Mouse (Mus musculus): Measurements from ENCODE around the gene Hist1h2bf. TPM values are rescaled to one million over a fixed set of nuclear protein-coding genes. Genes with fewer than 3 reads are reported as not detected.
A peak's percentile ranks its signal among the peaks of the same experiment; 100 is the strongest.
"Not testable (repeated sequence)": the region's sequence is repeated elsewhere in the genome, so short reads cannot be mapped to it uniquely, and the experiment has no call there.

Hist1h2bf gene
- polyA plus RNA-seq, 1 experiment from 2014 or later: 5.8 TPM

DNA sequence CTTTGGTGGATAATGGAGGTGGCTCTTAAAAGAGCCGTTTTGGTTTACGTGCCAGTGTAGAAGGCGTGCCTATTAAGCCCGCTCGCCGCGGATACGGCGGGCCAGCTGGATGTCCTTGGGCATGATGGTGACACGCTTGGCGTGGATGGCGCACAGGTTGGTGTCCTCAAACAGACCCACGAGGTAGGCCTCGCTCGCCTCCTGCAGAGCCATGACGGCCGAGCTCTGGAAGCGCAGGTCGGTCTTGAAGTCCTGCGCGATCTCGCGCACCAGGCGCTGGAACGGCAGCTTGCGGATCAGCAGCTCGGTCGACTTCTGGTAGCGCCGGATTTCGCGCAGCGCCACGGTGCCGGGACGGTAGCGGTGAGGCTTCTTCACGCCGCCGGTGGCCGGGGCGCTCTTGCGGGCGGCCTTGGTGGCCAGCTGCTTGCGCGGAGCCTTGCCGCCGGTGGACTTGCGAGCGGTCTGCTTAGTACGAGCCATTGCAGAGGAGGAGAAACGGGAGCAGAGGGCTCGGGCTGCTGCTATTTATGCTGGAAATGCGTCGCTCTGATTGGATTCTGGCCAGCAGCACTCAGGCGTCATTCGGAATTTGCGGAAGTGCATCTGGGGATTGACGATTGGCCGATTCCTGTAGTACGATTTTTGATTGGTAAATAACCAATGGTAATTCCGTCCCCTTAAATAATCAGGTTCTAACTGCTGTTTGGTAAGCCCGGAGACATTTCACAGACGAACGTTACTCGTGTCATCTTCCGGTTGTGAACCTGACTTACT lies 11.9 kb downstream of the Hist1h2bf start, which contains the start of gene Hist1h3e:
TSS of gene Hist1h3e (minus strand) at position 487 of the 777 bp plus-strand sequence.
- Histone ChIP-seq H3K4me3 (peak within 1 kb of the TSS; percentile 49), H3K27ac (peak within 1 kb of the TSS; percentile 96), H3K9ac (peak within 1 kb of the TSS; percentile 31; the same call in 1 of the 2 replicates), H3K4me2 (peak within 1 kb of the TSS; percentile 62)
- under 1% methylated on average over 67 of the region's 67 CpGs for WGBS
- not testable (repeated sequence) for H3K4me1 ChIP-seq, H3K36me3 ChIP-seq, H3K9me3 ChIP-seq, H3K27me3 ChIP-seq
- ATAC-seq (ENCODE audit: insufficient number of reproducible peaks, low FRiP score, low TSS enrichment, low read depth): peak; percentile 88

DNA sequence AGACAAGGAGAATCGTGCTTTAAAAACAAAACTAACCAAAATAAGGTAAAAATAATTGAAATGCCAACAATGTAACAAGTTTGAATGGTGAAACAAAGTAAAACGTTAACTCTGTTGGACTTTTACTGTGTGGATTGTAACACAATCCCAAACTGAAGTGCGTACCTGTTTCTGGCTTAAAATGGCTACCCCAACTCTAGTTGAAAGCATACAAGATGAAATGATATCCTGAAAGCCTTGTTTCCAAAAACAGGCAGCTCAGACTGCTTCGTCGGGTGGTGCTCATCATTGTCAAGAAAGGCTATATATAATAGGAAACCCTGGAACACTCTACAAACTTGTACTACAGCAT lies 12.5 kb downstream of the Hist1h2bf start:
- H3K27me3 ChIP-seq; H3K9ac ChIP-seq; H3K4me1 ChIP-seq; ATAC-seq (ENCODE audit: insufficient number of reproducible peaks, low FRiP score, low TSS enrichment, low read depth); H3K36me3 ChIP-seq; H3K9me3 ChIP-seq: not testable (repeated sequence)
- Histone ChIP-seq H3K27ac (peak overlapping the region; percentile 96; the same call in 1 of the 2 replicates), H3K4me2 (peak overlapping the region; percentile 62), H3K4me3 (peak overlapping the region; percentile 49)
- 0% methylated on average over 2 of the region's 5 CpGs for WGBS

DNA sequence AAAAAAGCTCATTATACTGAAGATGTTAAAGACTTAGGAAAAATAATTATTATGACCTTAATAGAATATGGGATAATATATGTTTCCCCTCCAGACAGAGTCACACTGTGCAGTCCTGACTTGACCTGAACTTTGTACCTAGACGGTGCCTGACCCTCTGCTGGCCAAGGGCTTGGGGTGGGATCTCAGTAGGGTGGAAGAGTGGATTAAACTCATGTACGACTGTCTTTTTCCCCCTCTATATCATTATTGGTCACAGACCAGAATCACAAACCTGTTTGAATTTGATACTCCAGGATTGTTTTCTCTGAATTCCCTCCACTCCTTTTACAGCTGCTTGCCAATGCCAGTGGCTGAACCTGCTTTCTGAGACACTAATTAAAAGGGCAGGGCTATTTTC lies 13.3 kb downstream of the Hist1h2bf start:
- H3K4me2 ChIP-seq; H3K9ac ChIP-seq; H3K4me3 ChIP-seq; H3K9me3 ChIP-seq; H3K36me3 ChIP-seq; H3K4me1 ChIP-seq; H3K27me3 ChIP-seq; H3K27ac ChIP-seq; ATAC-seq (ENCODE audit: insufficient number of reproducible peaks, low FRiP score, low TSS enrichment, low read depth): not testable (repeated sequence)
- 25% methylated on average over 2 of the region's 2 CpGs for WGBS

DNA sequence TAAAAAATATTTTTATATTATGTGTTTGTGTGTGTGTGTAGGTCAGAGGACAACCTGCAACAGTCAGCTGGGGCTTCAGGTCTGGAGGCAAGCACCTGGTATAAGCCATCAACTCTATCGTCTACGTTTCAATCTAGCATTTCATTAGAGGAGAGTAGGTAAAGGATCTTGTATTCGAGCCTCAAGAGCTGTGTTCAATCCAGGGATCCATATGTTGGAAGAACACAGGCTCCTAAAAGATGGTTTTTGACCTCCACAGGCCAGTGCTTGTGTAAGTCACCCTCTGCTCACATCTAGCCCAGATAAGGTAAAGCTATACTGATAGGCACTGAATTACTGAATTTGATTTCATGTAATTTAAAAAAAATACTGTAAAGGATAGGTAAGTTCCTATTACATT lies 17.1 kb downstream of the Hist1h2bf start:
- no peak overlapping the region for H3K4me3 ChIP-seq

DNA sequence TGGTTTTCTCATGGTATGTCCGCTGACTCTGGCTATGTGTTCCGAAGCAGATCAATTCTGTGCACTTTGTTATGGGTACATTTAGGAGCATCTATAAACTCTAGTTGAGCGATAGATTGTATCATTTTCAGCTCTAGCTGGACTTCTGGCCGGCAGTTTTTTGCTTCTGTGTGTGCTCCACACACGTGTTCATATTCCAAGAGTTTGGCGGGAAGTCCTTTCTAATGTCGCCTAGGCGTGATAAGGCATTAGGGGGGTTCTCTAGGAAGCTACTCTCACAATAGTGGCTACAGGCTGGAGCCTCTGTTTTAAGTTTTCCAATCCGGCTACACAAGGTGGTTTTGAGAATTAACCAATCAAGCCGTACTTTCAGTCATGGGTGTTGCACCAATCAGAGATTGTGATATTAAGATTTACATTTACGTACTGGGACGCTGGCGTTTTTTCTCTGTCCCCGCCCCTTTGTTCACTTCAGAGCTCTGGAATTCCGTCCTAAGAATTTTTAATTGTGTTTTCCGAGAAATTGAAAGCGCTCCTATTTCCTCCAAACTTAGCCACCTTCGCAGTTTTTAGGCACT lies 18.1 kb downstream of the Hist1h2bf start:
- Histone ChIP-seq H3K4me1 (peaks cover 15% of the 10 kb centered on the region), H3K27ac (peak overlapping the region; percentile 97), H3K9me3 (no peaks in the 10 kb centered on the region), H3K36me3 (no peaks in the 10 kb centered on the region), H3K27me3 (no peaks in the 10 kb centered on the region), H3K9ac (peak overlapping the region; percentile 64), H3K4me3 (peak overlapping the region; percentile 56), H3K4me2 (peak overlapping the region; percentile 92)
- WGBS: under 1% methylated on average over 18 of the region's 18 CpGs
- peak; percentile 78 for ATAC-seq (ENCODE audit: insufficient number of reproducible peaks, low FRiP score, low TSS enrichment, low read depth)

More for the DNA sequence above, 17.1 kb downstream of the Hist1h2bf start:
- H3K9me3 ChIP-seq: no peaks in the 10 kb centered on the region
- H3K4me1 ChIP-seq: peaks cover 15% of the 10 kb centered on the region
- no peaks in the 10 kb centered on the region for H3K27me3 ChIP-seq
- H3K36me3 ChIP-seq: no peaks in the 10 kb centered on the region
- peak overlapping the region; percentile 97 for H3K27ac ChIP-seq
- no peak for ATAC-seq (ENCODE audit: insufficient number of reproducible peaks, low FRiP score, low TSS enrichment, low read depth)
- H3K4me2 ChIP-seq: peak overlapping the region; percentile 22; the same call in 1 of the 2 replicates
- H3K9ac ChIP-seq: no peak overlapping the region
- WGBS: 58% methylated on average over 3 of the region's 3 CpGs

DNA sequence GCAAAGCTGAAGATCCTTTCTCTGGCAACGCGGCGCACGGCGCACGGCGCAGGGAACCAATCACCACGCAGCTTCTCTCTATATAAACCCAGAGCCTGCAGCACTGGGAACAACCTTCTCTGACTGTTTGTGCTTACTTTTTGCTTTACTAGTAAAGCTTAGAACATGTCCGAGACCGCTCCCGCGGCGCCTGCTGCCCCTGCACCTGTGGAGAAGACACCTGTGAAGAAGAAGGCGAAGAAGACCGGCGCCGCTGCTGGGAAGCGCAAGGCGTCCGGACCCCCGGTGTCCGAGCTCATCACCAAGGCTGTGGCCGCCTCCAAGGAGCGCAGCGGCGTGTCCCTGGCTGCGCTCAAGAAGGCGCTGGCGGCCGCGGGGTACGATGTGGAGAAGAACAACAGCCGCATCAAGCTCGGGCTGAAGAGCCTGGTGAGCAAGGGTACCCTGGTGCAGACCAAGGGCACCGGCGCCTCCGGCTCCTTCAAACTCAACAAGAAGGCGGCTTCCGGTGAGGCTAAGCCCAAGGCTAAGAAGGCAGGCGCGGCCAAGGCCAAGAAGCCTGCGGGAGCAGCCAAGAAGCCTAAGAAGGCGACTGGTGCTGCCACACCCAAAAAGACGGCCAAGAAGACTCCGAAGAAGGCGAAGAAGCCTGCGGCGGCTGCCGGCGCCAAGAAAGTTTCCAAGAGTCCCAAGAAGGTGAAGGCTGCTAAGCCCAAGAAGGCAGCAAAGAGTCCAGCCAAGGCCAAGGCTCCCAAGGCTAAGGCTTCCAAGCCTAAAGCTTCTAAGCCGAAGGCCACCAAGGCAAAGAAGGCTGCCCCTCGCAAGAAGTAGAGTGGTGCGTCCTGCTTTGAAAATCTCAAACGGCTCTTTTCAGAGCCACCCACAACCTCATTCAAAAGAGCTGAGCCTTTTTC lies 18.8 kb downstream of the Hist1h2bf start:
- WGBS: under 1% methylated on average over 54 of the region's 54 CpGs
- Histone ChIP-seq H3K4me3 (peak overlapping the region; percentile 56), H3K4me2 (peak overlapping the region; percentile 92), H3K27ac (peak overlapping the region; percentile 97), H3K4me1 (peaks cover 20% of the 10 kb centered on the region), H3K36me3 (no peaks in the 10 kb centered on the region), H3K9me3 (no peaks in the 10 kb centered on the region), H3K9ac (peak overlapping the region; percentile 64), H3K27me3 (no peaks in the 10 kb centered on the region)
- peak; percentile 88 for ATAC-seq (ENCODE audit: insufficient number of reproducible peaks, low FRiP score, low TSS enrichment, low read depth)

DNA sequence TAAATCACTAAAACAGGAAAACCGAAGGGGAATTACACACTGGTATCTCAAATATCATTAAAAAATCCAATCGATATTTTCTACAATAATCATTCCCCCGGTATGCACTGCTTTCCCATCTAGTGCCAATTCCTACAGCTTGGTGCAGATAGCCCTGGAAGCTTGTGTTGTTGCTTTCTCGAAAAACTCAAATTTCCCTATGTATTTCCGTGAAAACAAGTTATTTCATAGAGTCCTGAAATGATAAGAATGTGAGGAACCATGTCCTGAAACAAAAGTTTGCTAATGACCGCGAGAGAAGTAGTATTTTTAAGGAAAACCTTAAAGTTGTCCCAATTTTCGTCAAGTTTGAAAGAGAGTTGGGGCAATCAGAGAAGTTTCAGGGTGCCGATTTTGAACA lies 19.6 kb downstream of the Hist1h2bf start:
- Histone ChIP-seq H3K4me2 (peak overlapping the region; percentile 92), H3K27ac (peak overlapping the region; percentile 97), H3K27me3 (no peaks in the 10 kb centered on the region), H3K9me3 (no peaks in the 10 kb centered on the region), H3K4me1 (peaks cover 20% of the 10 kb centered on the region), H3K36me3 (no peaks in the 10 kb centered on the region), H3K9ac (0 out of 2 replicates have a peak overlapping the region, but pooled peaks have one; percentile 64), H3K4me3 (peak overlapping the region; percentile 56)
- ATAC-seq (ENCODE audit: insufficient number of reproducible peaks, low FRiP score, low TSS enrichment, low read depth): no peak
- WGBS: 17% methylated on average over 9 of the region's 9 CpGs

DNA sequence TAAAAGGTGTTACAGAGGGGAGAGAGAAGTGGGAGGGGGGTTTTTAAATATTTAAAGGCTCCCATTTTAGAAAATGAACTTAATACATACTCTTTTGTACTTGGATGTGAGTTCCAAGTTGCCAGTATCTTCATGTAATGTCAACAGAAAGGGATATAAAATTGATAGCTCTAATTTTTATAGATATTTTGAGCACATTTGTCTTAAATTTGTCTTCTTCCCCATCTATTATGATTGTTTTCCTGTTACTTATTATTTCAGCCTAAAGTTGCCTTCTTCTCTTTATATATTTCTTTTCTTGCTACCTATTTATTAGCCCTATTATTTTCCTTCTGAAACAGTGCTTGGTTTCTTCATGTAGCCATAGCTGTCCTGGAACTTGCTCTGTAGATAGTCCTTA lies 21.0 kb downstream of the Hist1h2bf start, which contains the start of gene Hist1h1d:
TSS of gene Hist1h1d (plus strand) at position 301 of the 400 bp plus-strand sequence.
- H3K36me3 ChIP-seq: no peaks in the 10 kb centered on the region
- H3K9me3 ChIP-seq: no peaks in the 10 kb centered on the region
- H3K27me3 ChIP-seq: no peaks in the 10 kb centered on the region
- H3K4me3 ChIP-seq: no peak within 1 kb of the TSS
- H3K9ac ChIP-seq: no peak within 1 kb of the TSS
- peak within 1 kb of the TSS; percentile 97 for H3K27ac ChIP-seq
- peak within 1 kb of the TSS; percentile 62 for H3K4me2 ChIP-seq
- no peak for ATAC-seq (ENCODE audit: insufficient number of reproducible peaks, low FRiP score, low TSS enrichment, low read depth)
- peaks cover 20% of the 10 kb centered on the region for H3K4me1 ChIP-seq

DNA sequence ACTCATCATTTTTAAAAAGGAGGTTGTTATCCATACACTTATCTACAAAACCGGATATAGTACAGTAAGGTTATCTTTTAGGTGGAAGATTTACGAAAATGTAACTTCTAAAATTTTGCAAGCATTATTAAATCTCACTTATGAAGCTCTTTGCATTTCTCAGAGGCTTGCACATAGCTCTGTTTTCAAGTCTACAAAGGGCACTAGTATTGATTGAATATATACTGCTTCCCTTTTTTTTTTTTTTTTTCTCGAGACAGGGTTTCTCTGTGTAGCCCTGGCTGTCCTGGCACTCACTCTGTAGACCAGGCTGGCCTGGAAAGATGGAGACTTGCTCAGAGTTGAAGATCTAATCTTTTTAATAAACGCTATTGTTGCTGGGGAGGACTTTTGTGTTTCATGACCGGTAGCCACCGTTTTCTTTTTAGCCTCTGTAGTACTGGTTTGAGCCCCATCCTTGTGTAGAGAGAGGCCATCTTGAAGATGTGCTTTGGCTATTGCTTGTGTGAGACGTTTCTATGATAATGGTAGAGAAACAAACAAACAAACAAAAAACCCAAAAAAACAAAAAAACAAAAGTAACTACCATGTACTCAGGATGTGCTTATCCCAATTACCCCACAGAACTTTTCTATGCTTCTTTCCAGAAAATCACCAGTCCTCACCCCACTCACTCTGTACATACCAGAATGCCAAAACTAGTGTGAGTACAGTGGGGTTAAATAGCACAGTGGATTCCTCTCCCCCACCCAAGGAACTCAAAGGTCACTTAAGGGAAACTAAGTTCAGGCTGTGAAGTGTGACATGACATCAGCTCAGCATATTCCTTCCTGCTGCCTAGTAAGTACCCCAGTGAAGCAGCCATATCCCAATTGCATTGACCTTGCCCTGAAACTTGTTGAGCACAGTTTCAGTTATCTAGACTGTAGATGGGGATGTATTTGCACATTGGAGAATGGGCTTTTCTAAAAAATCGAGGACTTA lies 21.8 kb downstream of the Hist1h2bf start:
- ATAC-seq (ENCODE audit: insufficient number of reproducible peaks, low FRiP score, low TSS enrichment, low read depth): no peak
- H3K9ac ChIP-seq: no peak overlapping the region
- H3K4me3 ChIP-seq: peak overlapping the region; percentile 46; the same call in 1 of the 2 replicates
- no peaks in the 10 kb centered on the region for H3K36me3 ChIP-seq
- 54% methylated on average over 8 of the region's 8 CpGs for WGBS
- peaks cover 20% of the 10 kb centered on the region for H3K4me1 ChIP-seq
- peak overlapping the region; percentile 62 for H3K4me2 ChIP-seq
- H3K27ac ChIP-seq: peak overlapping the region; percentile 92
- H3K27me3 ChIP-seq: no peaks in the 10 kb centered on the region
- no peaks in the 10 kb centered on the region for H3K9me3 ChIP-seq

DNA sequence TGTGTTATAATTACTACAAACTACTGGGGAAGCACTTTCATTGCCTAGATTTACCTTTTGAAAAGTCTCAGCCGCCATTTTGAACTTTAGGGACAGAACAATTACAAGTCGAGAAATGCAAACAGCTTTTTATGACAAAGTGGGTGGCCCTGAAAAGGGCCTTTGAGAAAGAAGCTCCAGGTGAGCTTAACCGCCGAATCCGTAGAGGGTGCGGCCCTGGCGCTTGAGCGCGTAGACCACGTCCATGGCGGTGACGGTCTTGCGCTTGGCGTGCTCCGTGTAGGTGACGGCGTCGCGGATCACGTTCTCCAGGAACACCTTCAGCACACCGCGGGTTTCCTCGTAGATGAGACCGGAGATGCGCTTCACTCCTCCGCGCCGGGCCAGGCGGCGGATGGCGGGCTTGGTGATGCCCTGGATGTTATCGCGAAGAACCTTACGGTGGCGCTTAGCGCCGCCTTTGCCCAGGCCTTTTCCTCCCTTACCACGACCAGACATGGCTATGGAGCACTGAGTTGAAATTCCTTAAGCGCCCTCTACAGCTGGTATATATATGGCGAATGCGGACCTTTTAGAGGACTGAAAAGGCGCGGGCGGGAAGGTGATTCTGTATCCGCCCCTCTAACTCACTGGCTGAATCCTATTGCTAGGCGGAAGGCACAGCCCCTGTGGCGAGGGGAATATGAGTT lies 22.7 kb downstream of the Hist1h2bf start, which contains the start of gene Hist1h4f:
TSS of gene Hist1h4f (minus strand) at position 503 of the 689 bp plus-strand sequence.
- H3K36me3 ChIP-seq, H3K9me3 ChIP-seq, H3K27me3 ChIP-seq: not testable (repeated sequence)
- Histone ChIP-seq H3K4me2 (peak within 1 kb of the TSS; percentile 62), H3K27ac (peak within 1 kb of the TSS; percentile 92), H3K4me3 (peak within 1 kb of the TSS; percentile 46), H3K9ac (0 out of 2 replicates have a peak within 1 kb of the TSS, but pooled peaks have one; percentile 21), H3K4me1 (peaks cover 20% of the 10 kb centered on the region)
- WGBS: under 1% methylated on average over 47 of the region's 47 CpGs
- peak; percentile 80 for ATAC-seq (ENCODE audit: insufficient number of reproducible peaks, low FRiP score, low TSS enrichment, low read depth)

All from limb, embryonic 15.5 days (tissue).